Mouse (Mus musculus): ENCODE data around the gene Ccdc159. TPM values are rescaled to one million over a fixed set of nuclear protein-coding genes. Genes with fewer than 3 reads are reported as not detected.
A peak's percentile ranks its signal among the peaks of the same experiment; 100 is the strongest.

Ccdc159 gene
- polyA plus RNA-seq, 1 experiment from 2014 or later = 8.8 TPM

DNA sequence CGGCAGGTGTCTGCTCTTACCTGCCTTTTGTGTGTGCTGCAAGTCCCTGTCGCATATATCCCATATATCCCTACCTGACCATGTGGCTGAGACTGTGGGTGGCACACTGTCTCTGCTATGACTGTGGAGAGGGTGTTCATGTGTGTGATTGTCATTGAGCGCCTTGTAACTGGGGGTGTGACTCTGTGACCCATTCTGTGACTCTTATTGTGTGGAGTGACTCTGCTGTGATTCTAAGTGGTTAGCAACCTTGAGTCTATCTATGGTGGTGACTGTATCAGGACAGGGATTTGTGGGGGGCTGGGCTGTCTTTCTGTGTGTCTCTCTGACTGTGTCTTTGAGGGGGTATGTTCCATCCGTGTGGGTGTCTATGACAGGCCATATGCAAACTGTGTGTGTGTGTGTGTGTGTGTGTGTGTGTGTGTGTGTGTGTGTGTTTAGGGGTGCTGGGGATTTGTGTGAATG, 10.5 kb downstream of the Ccdc159 start:
- peak overlapping the region; percentile 92 for H3K4me3 ChIP-seq
- H3K4me2 ChIP-seq (replicated peaks) = peak overlapping the region; percentile 68
- no peaks in the 10 kb centered on the region for H3K9me3 ChIP-seq
- H3K4me1 ChIP-seq = peaks cover 24% of the 10 kb centered on the region
- H3K36me3 ChIP-seq = peaks cover 14% of the 10 kb centered on the region
- peak overlapping the region; percentile 89; the same call in 1 of the 2 replicates for H3K9ac ChIP-seq (replicated peaks)
- no peaks in the 10 kb centered on the region for H3K27me3 ChIP-seq
- 68% methylated on average over 4 of the region's 4 CpGs for WGBS
- H3K27ac ChIP-seq (replicated peaks) = peak overlapping the region; percentile 85
- no peak; the same call in 1 of the 2 replicates for ATAC-seq (replicated peaks)

DNA sequence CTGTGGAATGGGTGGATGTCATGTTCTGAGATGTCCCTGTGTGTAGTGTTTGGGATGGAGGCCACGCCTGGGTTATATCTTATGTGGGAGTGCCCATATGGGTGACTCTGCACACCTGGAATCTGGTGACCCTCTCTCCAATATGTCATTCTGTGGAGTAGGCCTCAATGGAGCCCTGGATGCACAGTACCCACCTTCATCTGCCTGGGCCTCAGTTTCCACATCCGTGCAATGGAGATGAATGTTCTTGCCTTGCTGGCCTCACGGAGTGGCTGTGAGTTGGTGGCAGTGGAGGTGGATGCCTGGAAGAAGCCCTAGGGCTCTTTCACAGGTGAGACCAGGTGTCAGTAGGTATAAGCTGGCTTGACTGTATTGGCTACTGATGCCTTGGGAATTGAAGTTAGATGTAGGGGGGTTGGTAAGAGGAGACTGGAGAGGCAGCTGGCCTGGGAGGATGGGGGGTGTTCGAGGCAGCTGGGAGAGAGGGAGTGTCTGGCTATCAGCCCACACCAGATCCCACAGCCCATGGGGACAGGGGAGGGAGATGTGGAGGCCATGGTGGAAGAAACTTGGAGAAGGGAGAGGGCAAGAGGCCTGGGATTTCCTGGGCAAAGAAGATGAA, 11.1 kb downstream of the Ccdc159 start:
- WGBS = 84% methylated on average over 4 of the region's 4 CpGs
- Histone ChIP-seq H3K4me1 (peaks cover 24% of the 10 kb centered on the region), H3K27ac (replicated peaks) (peak overlapping the region; percentile 85; the same call in 1 of the 2 replicates), H3K9ac (replicated peaks) (peak overlapping the region; percentile 89; the same call in 1 of the 2 replicates), H3K4me3 (peak overlapping the region; percentile 92), H3K4me2 (replicated peaks) (peak overlapping the region; percentile 68), H3K9me3 (no peaks in the 10 kb centered on the region), H3K36me3 (peaks cover 14% of the 10 kb centered on the region), H3K27me3 (no peaks in the 10 kb centered on the region)
- no peak for ATAC-seq (replicated peaks)

DNA sequence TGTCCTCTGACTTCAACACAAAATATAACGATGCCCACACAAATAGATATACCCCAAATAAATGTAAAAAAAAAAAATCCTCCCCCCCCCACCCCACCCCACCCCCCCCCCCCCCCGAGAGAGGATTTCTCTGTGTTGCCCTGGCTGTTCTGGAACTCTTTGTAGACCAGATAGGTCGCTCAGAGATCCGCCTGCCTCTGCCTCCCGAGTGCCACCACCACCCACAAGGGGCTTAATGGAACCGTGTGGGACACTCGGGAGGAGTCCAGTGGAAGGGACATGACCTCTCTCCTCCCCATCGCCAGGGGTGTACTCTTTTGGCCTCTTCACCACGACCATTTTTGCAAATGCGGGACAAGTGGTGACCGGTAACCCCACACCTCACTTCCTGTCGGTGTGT, 15.8 kb downstream of the Ccdc159 start:
- Histone ChIP-seq H3K4me3 (no peak overlapping the region), H3K36me3 (peaks cover 27% of the 10 kb centered on the region), H3K9me3 (no peaks in the 10 kb centered on the region), H3K4me2 (replicated peaks) (no peak overlapping the region), H3K27me3 (no peaks in the 10 kb centered on the region), H3K9ac (replicated peaks) (no peak overlapping the region), H3K4me1 (peaks cover 11% of the 10 kb centered on the region), H3K27ac (replicated peaks) (no peak overlapping the region)
- WGBS = 87% methylated on average over 11 of the region's 12 CpGs
- ATAC-seq (replicated peaks) = no peak

DNA sequence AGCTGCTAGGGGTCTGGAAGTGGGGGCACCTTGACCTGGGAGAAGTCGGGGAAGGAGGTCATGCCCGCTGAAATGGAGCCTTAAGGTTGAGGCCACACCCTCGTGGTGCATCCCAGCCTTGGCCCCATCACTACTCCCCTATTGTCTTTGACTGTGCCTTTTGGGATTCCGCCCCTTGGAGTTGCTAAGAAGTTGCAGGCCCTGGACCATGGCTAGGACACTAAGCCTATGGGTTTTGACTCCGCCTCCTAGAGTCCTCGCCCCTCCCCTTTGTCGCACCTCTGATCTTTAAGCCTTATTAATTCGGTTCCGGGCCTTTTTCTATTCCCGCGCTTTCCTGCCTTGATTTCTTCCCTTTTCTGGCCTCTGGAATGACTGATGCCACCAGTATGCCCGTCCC, 16.4 kb downstream of the Ccdc159 start:
- WGBS = 58% methylated on average over 12 of the region's 12 CpGs
- Histone ChIP-seq H3K9ac (replicated peaks) (no peak overlapping the region), H3K36me3 (peaks cover 27% of the 10 kb centered on the region), H3K4me1 (peaks cover 5% of the 10 kb centered on the region), H3K27me3 (no peaks in the 10 kb centered on the region), H3K27ac (replicated peaks) (no peak overlapping the region), H3K4me3 (no peak overlapping the region), H3K4me2 (replicated peaks) (no peak overlapping the region), H3K9me3 (no peaks in the 10 kb centered on the region)
- 0 out of 2 replicates have a peak, but pooled peaks have one; percentile 35 for ATAC-seq (replicated peaks)

DNA sequence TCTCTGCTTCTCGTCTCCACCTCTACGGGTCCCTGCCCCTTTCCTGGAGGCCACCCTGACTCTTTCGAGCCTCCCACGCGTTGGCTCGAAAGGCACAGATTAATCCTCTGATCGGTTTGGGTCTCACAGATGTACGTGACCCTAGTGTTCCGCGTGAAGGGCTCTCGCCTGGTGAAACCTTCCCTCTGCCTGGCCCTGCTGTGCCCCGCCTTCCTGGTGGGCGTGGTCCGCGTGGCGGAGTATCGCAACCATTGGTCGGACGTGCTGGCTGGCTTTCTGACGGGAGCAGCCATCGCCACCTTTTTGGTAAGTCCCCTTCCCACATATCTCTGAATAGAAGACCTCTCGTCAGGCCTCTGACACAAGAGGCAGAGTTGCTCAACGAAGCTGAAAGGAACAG, 17.0 kb downstream of the Ccdc159 start:
- Histone ChIP-seq H3K36me3 (peaks cover 25% of the 10 kb centered on the region), H3K27ac (replicated peaks) (no peak overlapping the region), H3K4me1 (no peaks in the 10 kb centered on the region), H3K4me3 (no peak overlapping the region), H3K27me3 (0 out of 2 replicates have a peak, but pooled peaks cover 3% of the 10 kb centered on the region), H3K9ac (replicated peaks) (no peak overlapping the region), H3K9me3 (no peaks in the 10 kb centered on the region), H3K4me2 (replicated peaks) (no peak overlapping the region)
- 30% methylated on average over 23 of the region's 23 CpGs for WGBS
- ATAC-seq (replicated peaks) = no peak

DNA sequence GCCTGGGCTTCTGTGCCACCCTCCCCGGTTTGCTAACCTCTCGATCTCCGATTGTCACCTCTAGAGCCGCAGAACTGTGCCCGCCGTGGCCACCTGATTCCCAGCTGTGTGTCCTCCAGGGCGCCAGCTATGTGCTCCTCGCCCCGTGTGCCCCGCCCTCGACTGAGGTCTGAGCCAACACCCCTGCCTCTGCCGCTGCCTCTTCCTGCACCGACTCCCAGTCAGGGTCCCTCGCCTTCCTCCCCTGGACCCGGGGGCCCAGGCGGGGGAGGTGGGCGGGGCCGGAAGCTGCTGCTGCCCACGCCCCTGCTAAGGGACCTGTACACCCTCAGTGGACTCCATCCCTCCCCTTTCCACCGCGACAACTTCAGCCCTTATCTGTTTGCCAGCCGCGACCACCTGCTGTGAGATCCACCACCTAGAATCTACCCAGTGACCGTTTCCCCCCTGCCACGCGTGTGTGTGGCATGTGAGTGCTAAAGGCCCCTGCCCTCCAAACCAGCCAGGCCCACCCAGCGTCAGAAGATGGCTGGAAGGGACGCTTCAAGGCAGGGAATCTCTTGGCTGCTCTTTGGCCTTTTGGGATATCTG, 20.4 kb downstream of the Ccdc159 start:
- Histone ChIP-seq H3K4me1 (no peaks in the 10 kb centered on the region), H3K27me3 (0 out of 2 replicates have a peak, but pooled peaks cover 3% of the 10 kb centered on the region), H3K9me3 (no peaks in the 10 kb centered on the region), H3K27ac (replicated peaks) (no peak overlapping the region), H3K9ac (replicated peaks) (no peak overlapping the region), H3K4me2 (replicated peaks) (no peak overlapping the region), H3K36me3 (peaks cover 14% of the 10 kb centered on the region), H3K4me3 (no peak overlapping the region)
- ATAC-seq (replicated peaks) = no peak; the same call in 1 of the 2 replicates
- WGBS = 10% methylated on average over 28 of the region's 28 CpGs

DNA sequence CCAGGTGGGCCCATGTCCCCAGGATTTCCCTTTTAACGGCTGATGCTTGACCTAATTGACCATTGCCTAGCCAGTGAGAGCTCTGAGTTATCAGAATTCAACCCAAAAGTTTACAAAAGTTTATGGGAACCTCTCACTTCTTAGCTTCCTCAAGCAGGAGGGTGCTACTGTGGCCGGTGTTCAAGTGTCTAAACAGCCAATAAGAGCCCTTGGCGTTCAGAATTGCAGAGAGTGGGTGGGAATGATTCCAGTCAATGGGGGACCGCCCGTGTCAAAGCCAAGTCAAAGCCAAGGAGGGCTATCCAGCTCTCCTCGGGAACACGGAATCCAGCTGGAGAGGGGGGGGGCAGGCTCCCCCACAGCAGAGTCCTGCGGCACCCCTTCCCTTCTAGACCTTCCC, 20.9 kb downstream of the Ccdc159 start:
- ATAC-seq (replicated peaks) = no peak
- no peak overlapping the region for H3K4me3 ChIP-seq
- 66% methylated on average over 8 of the region's 8 CpGs for WGBS
- H3K9ac ChIP-seq (replicated peaks) = no peak overlapping the region
- no peaks in the 10 kb centered on the region for H3K9me3 ChIP-seq
- H3K4me2 ChIP-seq (replicated peaks) = no peak overlapping the region
- peaks cover 14% of the 10 kb centered on the region for H3K36me3 ChIP-seq
- peaks cover 2% of the 10 kb centered on the region; the same call in 1 of the 2 replicates for H3K4me1 ChIP-seq
- H3K27me3 ChIP-seq = 0 out of 2 replicates have a peak, but pooled peaks cover 3% of the 10 kb centered on the region
- no peak overlapping the region for H3K27ac ChIP-seq (replicated peaks)

DNA sequence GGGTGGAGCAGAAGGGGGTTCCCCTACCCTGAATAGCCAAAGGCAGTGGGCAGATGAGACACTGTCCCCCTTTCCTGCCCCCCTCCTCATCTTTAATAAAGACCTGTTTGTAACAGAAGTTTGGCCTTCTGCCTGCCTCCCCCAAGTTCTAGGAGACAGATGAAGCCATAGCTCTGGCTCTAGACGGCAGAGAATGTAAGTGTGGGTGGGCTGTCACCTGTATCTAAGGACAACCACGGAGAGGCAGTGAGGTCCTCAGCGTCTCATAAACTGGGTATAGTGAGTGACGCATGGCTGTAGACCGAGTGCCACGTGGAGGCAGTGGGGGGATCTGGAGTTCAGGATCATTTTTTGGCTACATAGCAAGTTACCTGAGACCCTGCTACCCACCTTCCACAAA, 21.5 kb downstream of the Ccdc159 start:
- WGBS = 68% methylated on average over 6 of the region's 6 CpGs

DNA sequence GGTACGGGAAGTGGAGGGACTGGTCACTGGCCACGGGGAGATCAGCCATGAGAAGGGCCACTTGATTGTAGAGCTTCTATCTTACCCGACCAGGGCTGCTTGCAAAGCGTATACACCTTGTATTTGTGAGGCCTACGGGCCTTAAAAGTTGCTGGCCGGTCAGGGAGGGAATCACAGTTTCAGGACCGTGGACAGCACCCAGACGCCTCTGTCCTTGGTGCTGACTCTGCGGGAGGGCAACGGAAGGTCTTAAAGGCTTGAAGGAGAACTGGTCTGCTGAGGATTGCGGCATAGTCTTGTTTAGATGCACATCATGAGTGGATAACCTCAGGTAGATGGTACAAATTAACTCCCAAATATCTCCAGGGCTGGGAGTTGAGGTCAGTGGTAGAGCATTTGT, 23.1 kb downstream of the Ccdc159 start:
- no peaks in the 10 kb centered on the region for H3K9me3 ChIP-seq
- no peak for ATAC-seq (replicated peaks)
- H3K4me2 ChIP-seq (replicated peaks) = no peak overlapping the region
- 22% methylated on average over 11 of the region's 11 CpGs for WGBS
- no peak overlapping the region for H3K4me3 ChIP-seq
- H3K36me3 ChIP-seq = peaks cover 10% of the 10 kb centered on the region; the same call in 1 of the 2 replicates
- peaks cover 14% of the 10 kb centered on the region for H3K4me1 ChIP-seq
- no peak overlapping the region for H3K27ac ChIP-seq (replicated peaks)
- H3K9ac ChIP-seq (replicated peaks) = no peak overlapping the region
- 0 out of 2 replicates have a peak, but pooled peaks cover 3% of the 10 kb centered on the region for H3K27me3 ChIP-seq

More for the DNA sequence above, 21.5 kb downstream of the Ccdc159 start:
- Histone ChIP-seq H3K27ac (replicated peaks) (no peak overlapping the region), H3K36me3 (peaks cover 14% of the 10 kb centered on the region), H3K27me3 (0 out of 2 replicates have a peak, but pooled peaks cover 3% of the 10 kb centered on the region), H3K4me1 (peaks cover 9% of the 10 kb centered on the region), H3K9me3 (no peaks in the 10 kb centered on the region), H3K4me3 (no peak overlapping the region), H3K9ac (replicated peaks) (no peak overlapping the region), H3K4me2 (replicated peaks) (no peak overlapping the region)
- ATAC-seq (replicated peaks) = no peak

DNA sequence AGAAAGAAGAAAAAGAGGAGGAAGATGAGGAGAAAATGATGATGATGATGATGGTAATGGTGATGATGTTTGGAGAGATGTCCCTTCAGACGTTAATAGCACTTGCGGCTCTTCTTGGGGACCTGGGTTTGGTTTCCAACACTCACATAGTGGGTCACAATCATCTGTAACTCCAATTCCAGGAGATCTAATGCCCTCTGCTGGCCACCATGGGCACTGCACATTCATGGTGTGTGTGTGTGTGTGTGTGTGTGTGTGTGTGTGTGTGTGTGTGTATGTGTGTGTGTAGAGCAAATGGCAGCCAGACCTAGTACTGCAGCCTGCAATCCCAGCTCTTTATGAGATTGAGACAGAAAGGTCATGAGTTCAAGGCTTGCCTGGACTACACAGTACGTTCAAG, 24.7 kb downstream of the Ccdc159 start:
- Histone ChIP-seq H3K27ac (replicated peaks) (no peak overlapping the region), H3K9ac (replicated peaks) (no peak overlapping the region), H3K4me1 (peaks cover 22% of the 10 kb centered on the region), H3K36me3 (peaks cover 6% of the 10 kb centered on the region; the same call in 1 of the 2 replicates), H3K27me3 (0 out of 2 replicates have a peak, but pooled peaks cover 3% of the 10 kb centered on the region), H3K9me3 (no peaks in the 10 kb centered on the region), H3K4me3 (no peak overlapping the region), H3K4me2 (replicated peaks) (no peak overlapping the region)
- 81% methylated on average over 3 of the region's 3 CpGs for WGBS
- no peak for ATAC-seq (replicated peaks)

DNA sequence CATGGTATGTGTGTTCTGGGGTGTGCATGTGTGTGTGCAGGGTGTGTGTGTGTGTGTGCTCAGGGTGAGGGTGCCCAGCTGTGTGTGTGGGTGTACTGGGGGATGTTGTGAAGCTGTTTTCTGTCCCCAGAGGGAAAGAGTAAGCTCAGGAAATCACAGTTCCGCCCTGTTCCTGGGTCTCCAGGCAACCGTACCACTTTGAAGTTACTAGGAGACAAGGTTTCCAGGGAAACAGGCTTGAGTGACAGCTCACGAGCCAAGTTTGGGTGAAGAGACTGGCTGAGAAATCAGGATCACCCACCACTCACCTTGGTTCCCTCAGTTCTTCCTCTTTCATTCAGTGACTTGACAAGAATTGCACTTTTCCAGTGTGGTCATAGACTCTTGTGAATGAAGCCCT, 26.3 kb downstream of the Ccdc159 start:
- H3K27ac ChIP-seq (replicated peaks) = peak overlapping the region; percentile 71
- H3K27me3 ChIP-seq = 0 out of 2 replicates have a peak, but pooled peaks cover 3% of the 10 kb centered on the region

DNA sequence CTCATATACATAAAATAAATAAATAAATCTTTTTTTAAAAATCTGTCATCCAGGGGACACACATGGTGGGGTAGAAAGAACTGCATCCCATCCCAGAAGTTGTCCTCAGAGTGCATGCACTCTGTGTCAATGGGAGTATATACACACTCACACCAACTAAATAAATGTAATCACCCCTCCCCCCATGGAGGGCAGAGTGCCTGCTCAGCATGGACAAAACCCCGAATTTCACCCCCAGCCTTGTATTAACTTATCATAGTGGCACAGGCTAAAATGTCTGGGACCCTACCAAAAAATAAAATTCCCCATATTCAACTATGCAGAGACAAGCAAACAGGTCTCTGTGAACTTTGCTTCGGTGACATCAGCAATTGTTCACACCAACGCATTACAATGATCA, 27.4 kb downstream of the Ccdc159 start:
- Histone ChIP-seq H3K4me1 (peaks cover 22% of the 10 kb centered on the region), H3K9me3 (no peaks in the 10 kb centered on the region), H3K27me3 (peaks cover 4% of the 10 kb centered on the region; the same call in 1 of the 2 replicates), H3K36me3 (0 out of 2 replicates have a peak, but pooled peaks cover 3% of the 10 kb centered on the region), H3K4me2 (replicated peaks) (peak overlapping the region; percentile 68; the same call in 1 of the 2 replicates), H3K4me3 (peak overlapping the region; percentile 81; the same call in 1 of the 2 replicates), H3K27ac (replicated peaks) (0 out of 2 replicates have a peak overlapping the region, but pooled peaks have one; percentile 97), H3K9ac (replicated peaks) (no peak overlapping the region)
- 78% methylated on average over 3 of the region's 3 CpGs for WGBS
- no peak for ATAC-seq (replicated peaks)

More for the DNA sequence above, 26.3 kb downstream of the Ccdc159 start:
- 0 out of 2 replicates have a peak, but pooled peaks cover 2% of the 10 kb centered on the region for H3K36me3 ChIP-seq
- no peak overlapping the region for H3K9ac ChIP-seq (replicated peaks)
- H3K4me1 ChIP-seq = peaks cover 22% of the 10 kb centered on the region
- peak overlapping the region; percentile 14; the same call in 1 of the 2 replicates for H3K4me2 ChIP-seq (replicated peaks)
- WGBS = 4% methylated on average over 3 of the region's 3 CpGs
- no peak overlapping the region for H3K4me3 ChIP-seq
- H3K9me3 ChIP-seq = no peaks in the 10 kb centered on the region
- ATAC-seq (replicated peaks) = peak; percentile 2; the same call in 1 of the 2 replicates

Measured in forebrain, embryonic 15.5 days (tissue).